Mouse (Mus musculus): ENCODE data around the gene Rab32. TPM values are rescaled to one million over a fixed set of nuclear protein-coding genes. Genes with fewer than 3 reads are reported as not detected.
"Not testable (repeated sequence)": the region's sequence is repeated elsewhere in the genome, so short reads cannot be mapped to it uniquely, and the experiment has no call there.

Rab32 gene
- 0.09 and 0.11 TPM in 2 replicates for polyA plus RNA-seq (2012)

GRCm38 (mm10) chr10:10557570-10558336, at the start of gene Rab32:
Gene Rab32 (minus strand): TSS chr10:10558265.
- Histone ChIP-seq H3K4me3 (replicated peaks) (peak within 1 kb of the TSS; percentile 60), H3K27me3 (ENCODE audit: control insufficient read depth) (no peaks in the 10 kb centered on the region), H3K9me3 (ENCODE audit: control insufficient read depth, low read length) (no peaks in the 10 kb centered on the region), H3K4me1 (ENCODE audit: control insufficient read depth) (peaks cover 8% of the 10 kb centered on the region), H3K36me3 (ENCODE audit: control insufficient read depth) (no peaks in the 10 kb centered on the region)
- TF ChIP-seq TAL1 (IDR thresholded peaks at IDR 0.05; ENCODE audit: low read length) (no peak), GATA1 (IDR thresholded peaks at IDR 0.05; ENCODE audit: low read length) (no peak)

GRCm38 (mm10) chr10:10600771-10601170, 42.7 kb upstream of the Rab32 start:
- Histone ChIP-seq H3K27me3 (ENCODE audit: control insufficient read depth) (no peaks in the 10 kb centered on the region), H3K4me3 (replicated peaks) (no peak overlapping the region), H3K36me3 (ENCODE audit: control insufficient read depth) (no peaks in the 10 kb centered on the region), H3K4me1 (ENCODE audit: control insufficient read depth) (no peaks in the 10 kb centered on the region), H3K9me3 (ENCODE audit: control insufficient read depth, low read length) (no peaks in the 10 kb centered on the region)
- no peak for TF ChIP-seq GATA1 (IDR thresholded peaks at IDR 0.05; ENCODE audit: low read length)
- no peak for TF ChIP-seq TAL1 (IDR thresholded peaks at IDR 0.05; ENCODE audit: low read length)

DNA sequence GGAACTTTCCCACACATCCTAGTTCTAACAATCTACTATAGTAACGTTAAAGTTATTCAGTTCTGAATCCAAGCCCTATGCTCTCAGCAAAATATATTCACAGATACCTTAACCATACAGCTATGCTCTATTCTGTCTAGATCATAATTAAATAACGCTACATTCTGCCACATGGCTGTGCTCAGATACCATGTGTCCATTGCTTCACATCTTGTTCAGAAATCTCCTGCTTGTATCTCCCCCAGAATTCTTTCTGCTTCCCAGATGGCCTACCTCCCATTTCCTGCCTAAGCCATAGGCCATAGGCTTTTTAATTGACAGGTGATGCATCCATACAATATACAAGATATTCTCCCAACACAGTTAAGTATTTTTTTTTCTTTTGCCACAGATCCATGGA, 39.4 kb upstream of the Rab32 start:
- H3K9me3 ChIP-seq (ENCODE audit: control insufficient read depth, low read length); H3K36me3 ChIP-seq (ENCODE audit: control insufficient read depth); H3K4me3 ChIP-seq (replicated peaks): not testable (repeated sequence)

GRCm38 (mm10) chr10:10580811-10581210, 22.7 kb upstream of the Rab32 start:
- H3K4me1 ChIP-seq (ENCODE audit: control insufficient read depth), result no peaks in the 10 kb centered on the region
- peaks cover 6% of the 10 kb centered on the region for H3K9me3 ChIP-seq (ENCODE audit: control insufficient read depth, low read length)
- no peaks in the 10 kb centered on the region for H3K27me3 ChIP-seq (ENCODE audit: control insufficient read depth)
- no peak overlapping the region for H3K4me3 ChIP-seq (replicated peaks)
- no peak for TF ChIP-seq GATA1 (IDR thresholded peaks at IDR 0.05; ENCODE audit: low read length)
- TF ChIP-seq TAL1 (IDR thresholded peaks at IDR 0.05; ENCODE audit: low read length), result no peak
- no peaks in the 10 kb centered on the region for H3K36me3 ChIP-seq (ENCODE audit: control insufficient read depth)

More for the DNA sequence above, 39.4 kb upstream of the Rab32 start:
- not testable (repeated sequence) for H3K27me3 ChIP-seq (ENCODE audit: control insufficient read depth); H3K4me1 ChIP-seq (ENCODE audit: control insufficient read depth)

- Histone ChIP-seq H3K4me1 (ENCODE audit: control insufficient read depth) (no peaks in the 10 kb centered on the region), H3K36me3 (ENCODE audit: control insufficient read depth) (no peaks in the 10 kb centered on the region), H3K27me3 (ENCODE audit: control insufficient read depth) (no peaks in the 10 kb centered on the region), H3K4me3 (replicated peaks) (no peak overlapping the region), H3K9me3 (ENCODE audit: control insufficient read depth, low read length) (peaks cover 6% of the 10 kb centered on the region)
- no peak for TF ChIP-seq GATA1 (IDR thresholded peaks at IDR 0.05; ENCODE audit: low read length)
- TF ChIP-seq TAL1 (IDR thresholded peaks at IDR 0.05; ENCODE audit: low read length), result no peak
Observed at GRCm38 (mm10) chr10:10579821-10580220, 21.8 kb upstream of the Rab32 start.

- TF ChIP-seq GATA1 (IDR thresholded peaks at IDR 0.05; ENCODE audit: low read length) (no peak), TAL1 (IDR thresholded peaks at IDR 0.05; ENCODE audit: low read length) (no peak)
Observed at GRCm38 (mm10) chr10:10558337-10558711, 259 bp upstream of the Rab32 start.

DNA sequence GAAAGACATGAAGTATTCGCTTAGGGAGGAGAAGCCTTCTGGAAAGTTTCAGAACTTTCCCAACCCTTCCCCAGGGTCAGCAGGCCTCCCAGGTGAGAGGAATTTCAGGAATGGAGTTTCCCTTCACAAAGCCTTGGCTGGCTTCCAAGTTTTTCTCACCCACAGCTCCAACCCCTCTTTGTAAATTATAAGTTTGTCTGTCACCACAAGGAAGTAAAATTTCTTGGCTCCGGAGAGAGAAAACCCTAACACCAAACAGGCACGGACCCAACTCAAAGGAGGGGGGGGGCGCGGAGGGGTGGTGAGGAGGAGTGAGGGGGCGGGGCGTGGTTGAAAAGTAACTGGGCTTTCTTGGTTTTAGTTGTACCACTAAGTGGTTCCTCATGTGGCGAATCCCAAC, 980 bp downstream of the Rab32 start:
- Histone ChIP-seq H3K4me3 (replicated peaks) (peak overlapping the region; percentile 60), H3K9me3 (ENCODE audit: control insufficient read depth, low read length) (no peaks in the 10 kb centered on the region), H3K4me1 (ENCODE audit: control insufficient read depth) (peaks cover 8% of the 10 kb centered on the region), H3K27me3 (ENCODE audit: control insufficient read depth) (no peaks in the 10 kb centered on the region), H3K36me3 (ENCODE audit: control insufficient read depth) (no peaks in the 10 kb centered on the region)
- TF ChIP-seq GATA1 (IDR thresholded peaks at IDR 0.05; ENCODE audit: low read length) (no peak), TAL1 (IDR thresholded peaks at IDR 0.05; ENCODE audit: low read length) (no peak)

More at GRCm38 (mm10) chr10:10558337-10558711, 259 bp upstream of the Rab32 start:
- no peaks in the 10 kb centered on the region for H3K36me3 ChIP-seq (ENCODE audit: control insufficient read depth)
- H3K4me1 ChIP-seq (ENCODE audit: control insufficient read depth), result peaks cover 8% of the 10 kb centered on the region
- peak overlapping the region; percentile 60 for H3K4me3 ChIP-seq (replicated peaks)
- no peaks in the 10 kb centered on the region for H3K9me3 ChIP-seq (ENCODE audit: control insufficient read depth, low read length)
- no peaks in the 10 kb centered on the region for H3K27me3 ChIP-seq (ENCODE audit: control insufficient read depth)

GRCm38 (mm10) chr10:10555676-10556075, 2.4 kb downstream of the Rab32 start:
- H3K27me3 ChIP-seq (ENCODE audit: control insufficient read depth), result no peaks in the 10 kb centered on the region
- TF ChIP-seq GATA1 (IDR thresholded peaks at IDR 0.05; ENCODE audit: low read length) (no peak), TAL1 (IDR thresholded peaks at IDR 0.05; ENCODE audit: low read length) (no peak)
- no peaks in the 10 kb centered on the region for H3K9me3 ChIP-seq (ENCODE audit: control insufficient read depth, low read length)
- H3K36me3 ChIP-seq (ENCODE audit: control insufficient read depth), result no peaks in the 10 kb centered on the region
- peaks cover 8% of the 10 kb centered on the region for H3K4me1 ChIP-seq (ENCODE audit: control insufficient read depth)
- H3K4me3 ChIP-seq (replicated peaks), result no peak overlapping the region

DNA sequence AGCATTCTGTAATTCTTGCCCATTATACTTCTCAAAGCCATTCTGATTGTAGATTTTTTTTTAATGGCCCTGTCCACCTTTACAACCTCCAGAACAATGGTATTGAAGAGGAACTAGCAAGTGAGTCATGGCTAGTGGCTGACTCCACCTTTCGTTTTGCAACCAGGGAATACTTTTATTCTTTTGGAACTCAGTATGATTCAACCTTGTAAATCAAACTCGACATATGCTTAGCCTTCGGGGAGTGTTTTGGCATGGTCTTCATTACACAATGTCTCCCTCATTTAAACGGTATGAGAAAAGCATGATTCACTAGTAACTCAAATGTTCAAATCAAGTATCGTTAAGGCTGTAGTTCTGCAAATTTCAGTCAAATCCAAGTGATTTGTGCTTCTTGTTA, 2.8 kb downstream of the Rab32 start:
- TF ChIP-seq TAL1 (IDR thresholded peaks at IDR 0.05; ENCODE audit: low read length) (no peak), GATA1 (IDR thresholded peaks at IDR 0.05; ENCODE audit: low read length) (no peak)

GRCm38 (mm10) chr10:10550134-10550533, 7.9 kb downstream of the Rab32 start:
- Histone ChIP-seq H3K4me1 (ENCODE audit: control insufficient read depth) (no peaks in the 10 kb centered on the region), H3K27me3 (ENCODE audit: control insufficient read depth) (no peaks in the 10 kb centered on the region), H3K36me3 (ENCODE audit: control insufficient read depth) (no peaks in the 10 kb centered on the region), H3K4me3 (replicated peaks) (no peak overlapping the region), H3K9me3 (ENCODE audit: control insufficient read depth, low read length) (no peaks in the 10 kb centered on the region)
- TF ChIP-seq TAL1 (IDR thresholded peaks at IDR 0.05; ENCODE audit: low read length) (no peak), GATA1 (IDR thresholded peaks at IDR 0.05; ENCODE audit: low read length) (no peak)

More for the DNA sequence above, 2.8 kb downstream of the Rab32 start:
- H3K4me1 ChIP-seq (ENCODE audit: control insufficient read depth), result peaks cover 8% of the 10 kb centered on the region
- H3K36me3 ChIP-seq (ENCODE audit: control insufficient read depth), result no peaks in the 10 kb centered on the region
- H3K27me3 ChIP-seq (ENCODE audit: control insufficient read depth), result no peaks in the 10 kb centered on the region
- H3K9me3 ChIP-seq (ENCODE audit: control insufficient read depth, low read length), result no peaks in the 10 kb centered on the region
- no peak overlapping the region for H3K4me3 ChIP-seq (replicated peaks)
